Mouse (Mus musculus): ENCODE results near the gene Zswim4.
A peak's percentile ranks its signal among the peaks of the same experiment; 100 is the strongest.

Zswim4 gene

DNA sequence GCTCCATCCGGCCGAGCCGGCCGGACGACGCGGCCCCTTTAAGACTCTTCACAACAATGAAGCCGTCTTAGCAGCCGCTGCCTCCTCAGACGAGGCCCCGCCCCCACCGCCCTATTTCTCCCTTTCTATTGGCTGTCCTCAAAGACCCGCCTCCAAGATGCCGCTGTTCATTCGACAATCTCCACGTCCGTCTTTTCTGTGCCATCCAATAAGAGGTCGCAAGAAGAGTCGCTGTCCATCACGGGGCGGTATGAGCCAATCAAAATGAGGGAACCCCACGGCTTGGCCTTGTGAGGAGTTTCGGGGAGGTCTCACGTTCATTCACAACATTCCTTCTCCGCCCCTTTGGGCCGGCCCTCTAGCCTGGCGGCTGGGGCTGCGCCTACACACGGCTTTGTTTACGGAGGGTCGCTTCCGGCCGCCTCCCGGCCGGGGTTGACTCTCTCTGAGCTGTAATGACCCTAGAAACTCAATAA lies at the start of gene Zswim4:
Gene Zswim4 (minus strand): TSS at position 58 of the 476 bp plus-strand sequence.
- DNase-seq (ENCODE audit: low spot score in 2 of 2): peak; percentile 96 to 98

DNA sequence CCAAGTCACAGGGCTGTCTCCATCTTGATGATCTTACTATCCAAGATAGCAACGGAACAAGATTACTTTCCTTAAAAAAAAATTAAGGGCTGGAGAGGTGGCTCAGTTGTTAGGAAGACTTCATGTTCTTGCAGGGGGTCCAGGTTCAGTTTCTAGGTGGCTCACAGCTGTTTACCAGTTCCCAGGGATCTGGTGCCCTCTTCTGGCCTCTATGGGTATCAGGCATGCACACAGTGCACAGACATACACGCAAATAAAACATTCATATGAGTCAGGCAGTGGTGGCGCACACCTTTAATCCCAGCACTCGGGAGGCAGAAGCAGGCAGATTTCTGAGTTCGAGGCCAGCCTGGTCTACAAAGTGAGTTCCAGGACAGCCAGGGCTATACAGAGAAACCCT lies 48.8 kb upstream of the Zswim4 start:
- peak; percentile 24 to 33 for DNase-seq (ENCODE audit: low spot score in 2 of 2)

DNA sequence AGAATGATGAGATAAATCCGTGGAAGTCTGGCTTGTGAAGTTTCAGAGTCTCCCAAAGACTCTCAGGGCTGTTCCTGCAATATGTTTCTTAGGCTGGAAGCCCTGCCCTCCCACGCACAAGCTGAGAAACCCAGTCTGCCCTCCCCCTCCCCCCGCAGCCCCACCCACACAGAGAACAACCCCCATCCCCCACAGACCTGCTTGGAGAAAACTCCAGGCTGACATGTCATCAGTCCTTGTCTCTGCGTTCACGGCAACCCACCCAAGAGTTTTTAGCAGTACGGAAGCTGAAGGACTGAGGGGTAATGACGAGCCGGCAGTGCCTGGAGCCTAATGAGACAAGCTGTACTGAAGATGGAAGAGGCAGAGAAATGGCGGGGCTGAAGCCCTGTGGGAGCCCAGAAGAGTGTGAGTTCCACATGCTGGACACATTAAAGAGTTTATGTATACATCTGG lies 47.8 kb upstream of the Zswim4 start:
- no peak for DNase-seq (ENCODE audit: low spot score in 2 of 2)

DNA sequence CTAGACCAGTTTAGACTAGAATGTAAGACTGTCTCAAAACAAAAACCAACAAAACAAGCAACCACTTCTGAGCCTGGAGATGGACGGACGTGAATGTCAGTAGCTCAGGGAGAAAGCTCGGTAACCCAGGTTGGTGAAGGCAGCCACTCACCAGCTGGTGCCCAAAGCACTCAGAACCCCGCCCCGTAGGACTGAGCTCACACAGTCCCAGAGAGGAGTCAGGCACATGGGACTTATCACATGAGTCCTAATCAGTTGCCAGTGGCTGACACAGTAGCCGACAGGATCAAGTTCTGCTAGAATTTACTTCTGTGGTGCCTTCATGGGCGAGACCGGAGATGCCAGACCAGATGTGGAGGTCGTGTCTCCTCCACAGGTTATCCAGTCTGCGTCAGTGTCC lies 43.9 kb upstream of the Zswim4 start:
- DNase-seq (ENCODE audit: low spot score in 2 of 2): no peak

- no peak for DNase-seq (ENCODE audit: low spot score in 2 of 2)
Measured at GRCm38 (mm10) chr8:84276447-84276846, 39.6 kb upstream of the Zswim4 start.

DNA sequence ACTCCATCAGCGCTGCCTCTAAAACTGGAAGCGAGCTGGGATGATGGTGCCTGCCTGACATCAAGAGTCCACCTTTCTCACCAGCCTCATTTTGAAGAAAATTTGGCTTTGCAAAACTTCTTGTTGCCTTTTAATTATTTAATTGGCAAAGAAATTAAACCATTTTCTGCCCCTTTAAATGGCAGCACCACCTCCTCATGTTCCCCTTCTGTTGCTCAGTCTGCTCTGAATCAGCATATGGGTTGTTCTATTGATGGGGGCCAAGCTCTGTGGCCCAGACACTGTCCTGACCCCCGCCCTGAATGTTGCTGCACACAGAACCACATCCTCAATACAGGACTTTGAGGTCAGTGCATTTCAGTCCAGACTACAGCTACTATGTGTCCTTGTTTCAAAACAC lies 37.1 kb upstream of the Zswim4 start:
- no peak for DNase-seq (ENCODE audit: low spot score in 2 of 2)

- DNase-seq (ENCODE audit: low spot score in 2 of 2): no peak
Measured at GRCm38 (mm10) chr8:84272302-84272701, 35.4 kb upstream of the Zswim4 start.

DNA sequence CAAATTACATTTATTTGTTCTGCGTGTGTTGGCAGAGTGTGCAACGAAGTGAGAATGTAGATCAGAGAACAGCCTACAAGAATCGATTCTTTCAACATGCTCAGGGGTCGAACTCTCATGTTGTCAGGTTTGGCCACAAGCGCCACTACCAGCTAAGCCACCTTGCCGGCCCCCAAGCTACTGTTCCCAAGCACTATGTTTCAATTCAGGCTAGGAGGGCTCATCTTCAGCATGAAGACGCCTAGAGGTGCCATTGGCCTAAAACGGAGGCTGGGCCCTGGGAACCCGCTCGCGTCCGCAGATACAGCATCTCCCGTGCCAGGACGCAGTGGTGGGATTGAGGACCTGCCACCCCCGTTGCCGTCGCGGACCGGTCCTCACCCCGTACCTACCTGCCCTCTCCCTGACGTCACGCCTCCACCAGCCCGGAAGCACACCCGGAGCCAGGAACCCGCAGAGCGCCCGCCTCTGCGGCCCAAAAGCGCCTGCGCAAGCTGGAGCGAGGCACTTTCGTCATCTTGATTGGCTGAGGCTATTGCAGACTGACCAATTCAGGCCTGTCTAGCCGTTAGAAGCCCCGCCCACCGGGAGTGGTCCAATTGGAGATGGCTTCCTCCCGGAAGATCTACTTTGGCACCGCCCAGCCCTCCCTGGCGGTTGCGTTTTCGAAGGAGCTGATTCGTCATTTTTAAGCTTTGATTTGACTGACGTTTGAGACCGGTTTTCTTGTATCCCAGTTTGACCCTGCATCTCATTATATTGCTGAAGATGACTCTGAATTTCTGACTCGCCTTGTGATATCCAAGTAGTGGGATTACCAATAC lies 33.3 kb upstream of the Zswim4 start, which contains the start of gene Ccdc130:
Gene Ccdc130 (minus strand): TSS at position 431 of the 824 bp plus-strand sequence.
- peak; percentile 100 for DNase-seq (ENCODE audit: low spot score in 2 of 2)

DNA sequence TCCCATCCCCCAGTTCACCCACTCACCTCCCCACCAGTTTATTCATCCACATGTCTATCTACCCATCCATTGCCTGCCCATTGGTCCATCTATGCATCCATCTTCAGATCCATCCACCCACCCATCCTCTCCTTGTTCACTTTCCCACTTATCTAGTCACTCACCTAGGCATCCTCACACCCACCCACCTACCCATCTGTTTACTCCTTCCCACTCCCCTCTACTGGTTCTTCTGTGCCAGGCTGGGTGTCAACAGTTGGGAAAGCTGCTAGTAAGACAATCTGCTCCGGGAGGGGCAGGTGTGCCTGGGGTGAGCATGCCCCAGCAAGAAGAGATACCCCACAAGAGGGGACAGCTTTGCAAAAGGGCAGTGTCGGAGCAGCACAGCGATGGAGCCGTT lies 24.2 kb upstream of the Zswim4 start:
- no peak for DNase-seq (ENCODE audit: low spot score in 2 of 2)

DNA sequence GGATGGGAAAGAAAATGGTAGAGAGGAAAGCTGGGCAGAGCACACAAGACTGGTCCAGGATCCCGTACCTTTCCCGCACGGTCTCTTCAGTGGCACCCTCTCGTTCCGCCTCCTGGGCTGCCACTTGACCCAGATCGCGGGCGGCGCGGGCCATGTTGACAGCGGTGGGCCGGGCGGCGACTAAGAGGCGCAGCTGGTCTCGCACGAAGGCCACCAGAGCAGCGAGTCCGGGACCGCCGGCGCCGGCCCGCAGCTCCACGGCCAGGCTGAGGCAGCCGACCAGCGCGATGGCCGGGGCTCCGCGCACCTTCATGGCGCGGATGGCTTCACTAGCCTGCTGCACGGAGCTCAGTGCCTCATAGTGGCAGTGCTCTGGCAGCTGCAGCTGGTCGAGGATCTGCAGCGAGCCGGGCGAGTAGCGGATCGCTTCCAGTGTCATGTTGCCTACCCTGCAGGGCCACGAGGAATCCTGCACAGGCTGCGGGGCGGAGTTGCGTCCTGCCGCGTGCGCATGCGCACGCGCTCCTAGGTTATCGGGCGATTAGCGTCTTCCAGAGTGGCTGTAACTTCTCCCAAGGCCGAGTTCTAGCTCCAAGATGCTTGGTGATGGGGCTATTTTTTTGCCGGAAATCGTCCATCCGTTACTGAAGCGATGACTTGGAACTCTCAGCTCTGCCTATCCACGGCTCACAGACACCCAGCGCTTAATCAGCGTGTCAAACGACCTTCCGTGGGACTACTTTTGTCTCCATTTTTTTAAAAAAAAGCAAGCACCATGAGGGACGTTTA lies 20.2 kb upstream of the Zswim4 start, which contains the start of gene Mri1:
Gene Mri1 (minus strand): TSS at position 505 of the 789 bp plus-strand sequence.
- peak; percentile 75 to 78 for DNase-seq (ENCODE audit: low spot score in 2 of 2)

DNA sequence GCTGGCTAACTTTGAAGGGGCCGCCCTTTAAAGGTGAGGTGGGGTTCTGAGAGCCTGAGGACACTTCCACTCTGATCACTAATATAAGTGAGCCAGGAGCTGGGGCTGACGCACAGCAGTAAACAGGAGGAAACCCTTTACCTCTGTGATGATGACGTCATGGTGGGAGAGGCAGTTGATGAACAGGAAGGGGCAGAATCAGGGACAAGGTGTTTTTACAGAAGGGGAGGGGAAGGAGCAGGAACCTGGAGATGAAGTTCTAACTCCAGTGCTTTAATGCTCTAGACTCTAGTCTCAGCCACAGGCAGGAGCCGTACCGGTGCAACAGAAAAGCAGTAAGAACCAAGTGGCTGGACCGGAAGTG lies 19.6 kb upstream of the Zswim4 start:
- peak; percentile 22 to 47 for DNase-seq (ENCODE audit: low spot score in 2 of 2)

- DNase-seq (ENCODE audit: low spot score in 2 of 2): no peak
Measured at GRCm38 (mm10) chr8:84255858-84256257, 19.0 kb upstream of the Zswim4 start.

- peak; percentile 88 to 92 for DNase-seq (ENCODE audit: low spot score in 2 of 2)
Measured at GRCm38 (mm10) chr8:84249257-84250170, 12.7 kb upstream of the Zswim4 start, which contains the start of gene D8Ertd738e. Gene D8Ertd738e (minus strand): TSS chr8:84249719.

DNA sequence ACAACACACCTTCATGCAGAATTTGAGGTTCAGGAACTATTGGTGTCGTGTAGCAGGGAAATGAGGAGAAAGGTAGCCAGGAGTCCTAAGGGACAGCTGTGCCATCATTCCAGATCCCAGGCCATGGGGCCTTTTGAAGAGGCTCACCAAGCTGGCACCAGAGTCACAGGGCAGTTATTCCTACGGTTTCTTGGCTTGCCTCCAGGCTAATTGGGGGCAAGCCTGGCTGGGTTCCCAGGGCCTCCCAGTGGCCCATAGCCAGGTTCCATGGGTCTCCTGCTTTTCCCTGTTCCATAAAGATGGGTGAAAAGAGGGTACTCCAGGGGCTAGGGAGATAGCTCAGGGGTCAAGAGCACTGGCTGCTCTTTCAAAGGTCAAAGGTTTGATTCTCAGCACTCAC lies 5.0 kb upstream of the Zswim4 start:
- no peak for DNase-seq (ENCODE audit: low spot score in 2 of 2)

GRCm38 (mm10) chr8:84241167-84241566 lies 4.3 kb upstream of the Zswim4 start:
- DNase-seq (ENCODE audit: low spot score in 2 of 2): no peak

GRCm38 (mm10) chr8:84237542-84238229 lies 831 bp upstream of the Zswim4 start:
- DNase-seq (ENCODE audit: low spot score in 2 of 2): no peak

DNA sequence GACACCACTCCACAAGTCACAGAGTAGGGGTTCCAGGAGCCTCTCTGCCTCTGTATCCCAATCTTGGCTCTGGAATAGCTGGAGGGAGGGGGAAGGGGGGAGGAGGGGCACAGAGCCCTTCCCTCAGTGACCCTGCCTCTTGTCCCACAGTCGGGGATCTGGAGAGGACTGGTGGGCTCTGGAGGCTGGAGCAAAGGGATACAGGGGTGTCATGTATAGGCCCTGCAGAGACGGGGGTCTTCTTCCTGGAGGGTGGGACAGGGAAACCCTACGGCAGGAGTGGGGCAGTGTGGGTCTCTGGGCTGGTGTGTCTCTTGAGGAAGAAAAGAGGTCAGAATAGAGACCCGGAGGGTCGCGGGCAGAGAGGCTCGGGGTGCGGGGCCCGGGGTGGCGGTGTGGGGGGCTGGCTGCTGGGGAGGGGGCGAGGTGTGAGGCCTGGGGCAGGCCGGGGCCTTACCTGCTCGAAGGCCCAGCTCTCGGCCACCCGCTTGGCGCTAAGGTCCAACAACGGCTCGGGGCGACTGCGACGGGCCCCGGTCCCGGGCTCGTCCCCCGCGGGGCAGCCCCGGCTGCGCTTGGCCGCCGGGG lies 351 bp downstream of the Zswim4 start:
- DNase-seq (ENCODE audit: low spot score in 2 of 2): no peak

DNA sequence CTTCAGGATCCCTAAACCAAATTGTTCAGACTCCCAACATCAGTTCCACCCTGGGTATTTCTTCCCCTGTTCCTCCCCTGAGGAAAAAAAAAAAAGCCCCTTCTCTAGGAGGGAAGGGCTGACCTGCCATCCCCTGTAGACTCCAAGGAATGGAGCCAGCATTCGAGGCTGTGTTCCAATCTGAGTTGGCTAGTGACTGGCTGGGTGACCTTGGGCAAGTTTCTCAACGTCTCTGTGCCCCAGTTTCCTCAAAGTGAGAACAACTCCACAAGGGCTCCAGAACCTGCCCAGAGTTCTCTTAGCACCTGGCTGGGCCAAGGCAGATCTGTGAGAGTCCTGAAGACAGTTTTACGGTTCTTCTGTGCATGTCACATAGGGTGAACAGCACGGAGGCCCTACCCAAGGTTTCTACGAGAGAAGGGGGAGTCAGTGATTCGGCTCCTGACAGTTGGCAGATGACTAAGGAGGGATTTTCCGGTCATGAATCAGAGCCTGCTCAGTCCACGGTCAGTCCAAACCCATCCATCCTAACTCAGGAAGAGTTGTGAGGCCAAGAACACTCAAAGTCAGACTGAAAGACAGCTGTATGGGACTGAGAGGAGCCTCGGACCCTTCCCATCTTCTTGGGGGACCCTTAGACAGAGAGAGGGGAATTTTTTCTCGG lies 977 bp downstream of the Zswim4 start:
- DNase-seq (ENCODE audit: low spot score in 2 of 2): no peak

DNA sequence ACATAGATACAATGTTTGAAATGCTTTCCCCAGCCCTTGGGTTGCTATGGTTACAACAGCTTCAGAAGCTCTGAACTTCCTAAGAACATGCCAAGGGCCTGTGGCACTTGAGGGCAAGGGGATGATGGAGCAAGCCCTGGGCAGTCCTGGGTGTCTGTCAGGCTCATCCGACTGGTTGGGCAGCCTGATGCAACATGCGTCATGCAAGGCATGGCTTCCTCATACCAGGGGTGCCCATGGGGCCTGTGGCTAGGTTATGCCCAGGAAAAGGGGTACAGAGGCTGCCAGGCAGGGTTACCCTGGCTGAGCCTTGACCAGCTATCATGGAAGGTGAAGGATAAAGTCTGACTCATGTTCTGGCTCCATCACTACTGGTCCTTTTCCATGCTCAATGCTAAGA lies 3.8 kb downstream of the Zswim4 start:
- DNase-seq (ENCODE audit: low spot score in 2 of 2): no peak

GRCm38 (mm10) chr8:84230735-84231134 lies 6.1 kb downstream of the Zswim4 start:
- no peak for DNase-seq (ENCODE audit: low spot score in 2 of 2)

Data from spleen, postnatal 36 days (tissue).